Mouse (Mus musculus): Measurements from ENCODE around the gene Dcaf15.

Gene Dcaf15

DNA sequence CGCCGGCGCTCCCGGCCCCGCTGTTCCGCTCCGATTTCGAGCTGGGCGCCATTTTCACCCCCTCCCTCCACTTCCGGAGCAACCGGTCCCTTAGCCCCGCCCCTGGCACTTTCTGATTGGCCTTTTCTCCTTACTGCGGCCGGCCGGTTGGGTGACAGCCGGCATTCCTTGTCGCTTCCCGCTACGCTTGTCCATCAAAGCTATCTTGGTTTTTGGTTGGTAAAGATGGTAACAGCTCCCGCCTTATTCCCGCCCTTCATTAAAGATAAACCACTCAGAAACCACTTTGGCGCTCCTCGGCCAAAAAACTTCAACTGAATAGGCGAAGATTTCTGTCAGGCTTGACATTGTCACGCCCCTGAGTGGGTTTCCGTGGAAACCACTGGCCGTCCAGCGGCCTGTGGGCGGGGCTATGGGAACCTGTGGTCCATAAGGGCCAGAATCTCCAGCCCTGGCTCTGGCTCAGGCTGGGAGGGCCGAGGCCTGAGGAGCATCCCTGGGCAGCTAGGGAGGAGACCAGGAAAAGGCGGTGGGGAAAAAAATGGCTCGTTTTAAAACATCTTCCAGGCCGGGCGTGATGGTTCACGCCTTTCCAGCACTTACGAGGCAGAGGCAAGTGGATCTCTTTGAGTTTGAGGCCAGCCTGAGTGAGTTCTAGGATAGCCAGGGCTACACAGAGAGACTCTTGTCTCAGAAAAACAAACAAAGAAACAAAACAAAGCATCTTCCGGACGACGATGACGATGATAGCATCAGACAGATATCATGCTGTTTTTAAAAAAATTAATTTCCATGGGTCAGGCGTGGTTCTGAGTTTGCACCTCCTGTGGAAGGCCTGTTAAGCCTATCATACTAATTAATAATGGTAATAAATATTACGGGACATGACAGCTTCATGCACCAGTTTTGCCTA is at the start of gene Dcaf15:
TSS of gene Dcaf15 (minus strand) at position 72 of the 913 bp plus-strand sequence.
- DNase-seq (ENCODE audit: low spot score), result peak; percentile 98

DNA sequence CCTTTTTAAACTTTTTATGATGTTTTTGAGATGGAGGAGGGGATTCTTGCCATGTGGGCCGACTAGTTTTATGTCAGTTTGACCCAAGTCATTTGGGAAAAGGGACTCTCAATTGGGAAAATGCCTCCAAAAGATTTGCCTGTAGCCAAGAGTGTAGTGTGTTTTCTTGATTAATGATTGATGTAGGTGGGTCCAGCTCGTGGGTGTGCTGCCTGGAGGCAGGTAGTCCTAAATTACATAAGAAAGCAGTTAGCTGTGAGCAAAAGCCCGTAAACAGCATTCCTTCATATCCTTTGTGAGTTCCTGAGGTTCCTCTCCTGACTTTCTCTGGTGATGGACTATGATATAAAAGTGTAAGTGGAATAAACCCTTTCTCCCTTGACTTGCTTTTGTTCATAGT is 44.6 kb upstream of the Dcaf15 start:
- no peak for DNase-seq (ENCODE audit: low spot score)

DNA sequence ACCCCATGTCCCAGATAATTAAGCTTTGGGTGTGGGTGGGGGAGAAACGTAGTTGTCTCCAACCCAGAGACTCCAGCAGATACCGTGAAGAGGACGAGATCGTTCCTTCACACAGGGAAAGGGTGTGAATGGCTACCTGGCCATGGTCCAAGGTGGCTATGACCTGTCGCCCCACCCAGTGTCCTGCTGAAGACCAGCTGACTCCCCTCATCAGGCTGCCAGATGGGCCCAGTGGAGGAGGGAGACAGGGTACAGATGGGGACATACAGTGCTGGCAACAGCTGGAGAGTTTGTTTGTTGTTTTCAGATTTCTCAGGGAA is 43.9 kb upstream of the Dcaf15 start:
- DNase-seq (ENCODE audit: low spot score), result no peak

DNA sequence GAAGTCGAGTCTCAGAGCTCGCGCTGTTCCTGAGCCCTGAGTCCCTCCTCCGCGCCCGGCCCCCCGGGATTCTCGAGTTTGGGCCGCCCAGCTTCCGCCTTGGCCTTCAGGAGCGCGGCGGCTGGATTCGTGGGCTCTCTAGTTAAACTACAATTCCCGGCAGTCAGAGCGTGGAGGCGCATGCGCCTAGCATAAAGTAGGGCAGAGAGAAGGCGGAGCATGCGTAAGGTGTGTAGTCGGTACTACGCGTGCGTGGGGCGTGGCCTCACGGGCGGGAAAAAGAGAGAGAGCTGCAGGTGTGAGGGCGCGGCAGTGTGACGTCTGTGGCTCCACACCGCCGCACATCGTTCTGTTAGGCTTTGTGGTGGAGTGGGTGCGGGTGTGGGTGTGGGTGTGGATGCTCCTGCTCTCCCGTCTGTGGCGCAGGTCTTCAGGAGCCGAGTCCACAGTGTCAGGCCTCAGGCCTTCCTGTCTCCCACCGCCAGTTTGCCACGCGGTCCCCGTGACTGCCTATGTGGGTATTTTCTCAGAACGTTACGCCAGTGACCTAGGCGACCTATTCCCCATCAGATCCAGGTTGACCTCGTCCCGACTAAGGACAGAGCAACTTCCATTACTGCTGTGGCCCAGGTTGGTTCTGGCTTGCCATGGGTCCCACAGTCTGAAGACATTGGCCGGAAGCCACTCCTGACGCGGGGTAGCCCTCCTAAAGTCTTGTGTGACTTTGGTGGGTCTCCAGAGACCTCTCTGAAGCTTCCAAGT is 43.4 kb upstream of the Dcaf15 start, which contains the start of the genes Cc2d1a and 4930432K21Rik:
TSS of gene Cc2d1a (minus strand) at position 168 of the 762 bp plus-strand sequence.
TSS of gene 4930432K21Rik (plus strand) at position 257 of the 762 bp plus-strand sequence.
- peak; percentile 99 for DNase-seq (ENCODE audit: low spot score)

DNA sequence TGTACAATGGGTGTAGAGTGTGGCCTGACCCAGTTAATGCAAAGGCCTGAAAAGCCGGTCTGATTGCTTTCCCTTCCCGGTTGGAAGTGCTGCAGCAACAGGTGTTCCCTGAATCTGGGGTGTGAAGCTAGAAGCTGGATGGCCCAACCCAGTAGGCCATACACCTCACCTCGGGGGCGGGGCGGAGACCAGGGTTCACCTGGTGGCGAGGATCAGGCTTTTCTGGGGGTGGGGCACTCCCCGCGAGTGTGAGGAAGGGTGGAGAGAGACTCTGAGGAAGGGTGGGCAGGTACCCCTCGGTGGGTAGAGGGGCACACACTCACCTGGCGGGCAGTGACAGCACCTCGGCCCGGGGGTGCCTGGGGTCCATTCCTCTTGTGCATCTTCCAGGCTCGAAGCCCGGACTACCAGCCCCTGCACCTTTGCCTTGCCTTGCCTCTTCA is 42.8 kb upstream of the Dcaf15 start:
- no peak for DNase-seq (ENCODE audit: low spot score)

DNA sequence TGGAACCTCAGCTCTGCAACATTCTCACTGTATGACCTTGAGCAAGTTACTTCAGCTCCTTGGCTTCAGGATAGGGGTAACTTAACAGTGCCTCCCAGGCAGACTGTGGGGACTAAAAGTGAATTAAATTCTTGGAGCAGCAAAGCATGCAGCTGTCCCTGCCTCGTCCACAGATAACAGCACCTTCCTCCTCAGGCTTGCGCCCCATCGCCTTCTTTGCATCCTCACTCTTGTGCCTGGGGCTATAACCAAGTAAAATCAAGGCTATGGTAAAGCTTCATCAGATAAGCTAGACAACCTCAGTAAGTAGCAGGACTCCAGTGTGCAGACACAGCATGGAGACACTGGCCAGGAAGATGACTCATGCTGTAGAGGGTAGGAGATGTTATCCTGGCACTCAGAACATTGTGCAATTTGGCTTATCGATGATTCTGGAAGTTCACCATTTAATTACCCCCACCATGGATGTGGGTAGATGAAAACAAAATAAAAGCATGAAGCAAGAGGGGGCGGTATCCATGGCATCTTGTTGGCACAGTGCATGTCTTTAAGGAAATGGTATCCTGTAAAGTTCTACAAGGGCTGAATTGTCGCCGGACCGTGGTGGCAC is 40.2 kb upstream of the Dcaf15 start:
- DNase-seq (ENCODE audit: low spot score), result no peak

DNA sequence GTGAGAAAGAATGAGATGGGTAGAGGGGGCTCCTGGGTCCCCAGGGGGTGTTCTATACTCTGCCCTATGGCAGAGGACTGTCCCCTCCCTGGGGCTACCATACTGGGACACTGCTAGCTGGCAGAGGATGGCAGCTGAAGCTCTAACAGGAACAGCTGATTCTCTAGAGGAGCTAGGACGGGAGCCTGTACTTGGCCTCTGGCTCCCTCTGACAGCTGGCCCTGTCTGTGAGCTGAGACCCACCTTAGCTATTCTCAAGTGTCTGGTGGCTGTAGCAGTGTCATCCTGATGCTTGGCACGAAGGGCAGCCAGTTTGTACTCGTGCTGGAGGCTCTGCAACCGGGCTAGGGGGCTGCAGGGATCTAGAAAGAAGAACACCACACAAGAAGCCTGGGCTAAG is 36.3 kb upstream of the Dcaf15 start:
- no peak for DNase-seq (ENCODE audit: low spot score)

DNA sequence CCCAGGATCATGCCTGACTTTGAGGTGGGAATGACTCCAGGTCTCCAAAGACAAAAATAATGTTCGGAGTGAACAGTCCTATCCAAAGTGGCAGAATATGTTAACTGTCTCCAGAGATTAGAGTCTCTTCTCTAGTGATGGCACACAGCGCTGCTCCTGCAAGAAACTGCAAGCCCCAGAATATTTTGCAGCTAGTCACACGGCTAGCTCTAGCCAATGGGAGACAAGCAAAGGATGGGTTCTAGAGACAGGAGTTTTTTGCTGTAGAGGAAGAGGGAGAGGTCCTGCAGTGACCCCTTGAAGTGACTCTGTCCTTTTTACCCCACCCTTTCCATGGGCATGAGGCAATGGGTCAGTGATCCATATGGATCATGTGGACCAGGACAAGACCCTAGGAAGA is 33.3 kb upstream of the Dcaf15 start:
- DNase-seq (ENCODE audit: low spot score), result no peak

DNA sequence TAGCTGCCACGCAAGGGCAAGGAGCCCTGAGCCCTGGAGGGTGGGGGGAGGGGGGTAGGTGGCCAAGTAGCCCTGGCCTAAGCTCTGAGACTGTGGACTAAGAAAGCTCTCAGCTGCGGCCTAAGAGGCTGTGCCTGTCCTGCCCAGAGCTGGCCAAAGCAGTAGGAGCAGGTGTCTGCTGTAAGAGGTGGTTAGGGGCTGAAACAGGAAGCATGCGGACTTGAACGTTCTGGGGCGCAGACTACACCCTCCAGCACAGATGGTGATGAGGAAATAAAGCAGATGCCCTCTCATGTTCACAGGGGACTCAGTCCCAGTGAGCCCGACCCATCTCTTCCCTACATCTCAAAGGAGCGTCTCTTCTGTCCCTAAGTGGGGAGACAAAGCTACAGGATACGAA is 27.7 kb upstream of the Dcaf15 start:
- DNase-seq (ENCODE audit: low spot score), result no peak

DNA sequence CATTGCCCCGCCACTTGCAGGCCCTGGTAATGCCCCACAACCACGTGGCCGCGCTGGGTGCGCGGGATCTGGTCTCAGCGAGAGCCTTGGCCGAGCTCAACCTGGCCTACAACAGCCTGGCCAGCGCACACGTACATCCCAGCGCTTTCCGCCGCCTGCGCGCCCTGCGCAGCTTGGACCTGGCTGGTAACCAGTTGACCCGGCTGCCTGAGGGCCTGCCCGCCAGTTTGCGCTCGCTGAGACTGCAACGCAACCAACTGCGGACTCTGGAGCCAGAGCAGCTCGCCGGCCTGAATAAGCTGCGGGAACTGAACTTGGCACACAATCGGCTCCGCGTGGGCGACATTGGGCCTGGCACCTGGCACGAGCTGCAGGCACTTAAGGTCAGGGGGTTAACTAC is 26.2 kb upstream of the Dcaf15 start:
- DNase-seq (ENCODE audit: low spot score), result no peak

DNA sequence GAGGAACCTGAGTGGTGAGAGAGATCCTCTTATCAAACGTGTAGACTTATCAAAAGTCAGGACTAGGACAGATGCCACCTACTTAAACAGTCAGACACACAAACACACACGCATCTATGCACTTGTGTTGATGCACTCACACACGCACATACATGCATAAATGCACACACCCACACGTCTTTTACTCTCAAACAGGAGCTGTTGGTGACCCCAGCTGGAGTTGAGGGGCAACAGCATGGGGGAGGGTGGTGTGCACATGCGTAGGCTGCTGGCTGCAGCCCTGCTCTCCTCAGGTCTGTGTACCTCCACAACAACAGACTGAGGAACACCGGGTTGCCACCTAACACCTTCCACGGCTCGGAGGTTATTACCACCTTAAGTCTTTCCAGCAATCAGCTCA is 23.7 kb upstream of the Dcaf15 start:
- no peak for DNase-seq (ENCODE audit: low spot score)

DNA sequence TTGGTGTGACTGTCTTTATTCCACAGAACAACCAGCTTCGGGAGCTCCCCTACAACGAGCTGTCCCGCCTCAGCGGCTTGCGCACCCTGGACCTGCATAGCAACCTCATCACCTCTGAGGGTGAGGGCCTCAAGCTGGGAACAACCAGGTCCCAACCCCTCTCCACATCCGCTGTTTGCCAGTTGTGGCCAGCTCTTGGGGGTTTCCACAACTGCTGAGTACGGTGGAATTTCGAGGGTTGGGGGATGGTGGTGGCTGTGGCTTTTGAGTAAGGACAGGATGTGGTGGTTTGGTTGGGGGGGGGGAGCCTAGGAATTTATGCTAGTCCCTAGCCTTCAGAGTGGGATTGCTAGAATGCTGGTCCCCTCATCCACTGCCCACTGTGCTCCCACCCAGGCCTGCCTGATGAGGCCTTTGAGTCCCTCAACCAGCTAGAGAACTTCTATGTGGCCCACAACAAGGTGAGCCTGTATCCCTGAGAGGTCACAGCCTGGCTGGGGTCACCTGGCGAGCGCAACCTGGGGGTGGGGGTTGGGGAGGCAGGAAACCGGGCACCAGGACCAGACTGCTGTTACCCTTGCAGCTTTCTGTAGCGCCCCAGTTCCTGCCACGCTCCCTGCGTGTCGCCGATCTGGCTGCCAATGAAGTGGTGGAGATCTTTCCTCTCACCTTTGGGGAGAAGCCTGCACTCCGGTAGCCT is 22.8 kb upstream of the Dcaf15 start:
- DNase-seq (ENCODE audit: low spot score), result no peak

DNA sequence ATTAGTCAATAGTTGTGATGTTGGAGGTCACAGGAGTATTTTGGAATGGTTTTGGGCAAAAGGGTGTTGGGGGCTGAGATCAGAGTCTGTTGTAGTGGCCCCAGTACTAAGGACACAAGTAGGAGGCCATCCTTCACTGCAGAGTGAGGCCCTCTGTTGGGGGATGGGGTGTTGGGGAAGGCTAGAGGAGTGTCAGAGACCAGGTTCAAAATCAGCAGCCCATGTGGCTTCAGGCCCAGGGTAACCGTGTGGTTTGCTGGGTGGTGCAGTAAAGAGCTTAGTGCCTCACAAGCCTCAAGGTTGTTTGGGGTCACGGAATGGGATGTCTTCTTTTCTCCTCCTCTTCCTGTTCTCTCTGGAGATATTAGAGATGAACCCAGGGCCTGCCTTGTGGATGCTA is 22.2 kb upstream of the Dcaf15 start:
- no peak for DNase-seq (ENCODE audit: low spot score)

DNA sequence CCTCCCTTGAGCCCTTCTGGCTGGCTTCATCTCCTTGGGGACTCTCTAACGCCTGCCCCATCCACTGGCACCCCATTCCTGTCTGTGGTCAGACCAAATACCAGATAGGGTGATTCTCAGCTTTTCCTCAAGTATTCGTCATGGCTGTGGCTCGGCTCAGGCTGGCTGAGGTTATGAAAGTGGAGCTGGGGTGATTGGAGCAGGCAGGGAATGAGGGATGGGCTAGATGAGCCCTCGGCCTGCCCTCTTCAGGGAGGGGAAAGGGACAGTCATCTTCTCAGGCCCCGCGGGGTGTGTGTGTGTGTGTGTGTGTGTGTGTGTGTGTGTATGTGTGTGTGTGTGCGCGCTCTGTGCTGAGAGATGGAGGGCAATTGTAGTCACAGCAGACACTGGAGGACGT is 21.1 kb upstream of the Dcaf15 start, which contains the start of gene Podnl1:
TSS of gene Podnl1 (plus strand) at position 334 of the 400 bp plus-strand sequence.
- no peak for DNase-seq (ENCODE audit: low spot score)

DNA sequence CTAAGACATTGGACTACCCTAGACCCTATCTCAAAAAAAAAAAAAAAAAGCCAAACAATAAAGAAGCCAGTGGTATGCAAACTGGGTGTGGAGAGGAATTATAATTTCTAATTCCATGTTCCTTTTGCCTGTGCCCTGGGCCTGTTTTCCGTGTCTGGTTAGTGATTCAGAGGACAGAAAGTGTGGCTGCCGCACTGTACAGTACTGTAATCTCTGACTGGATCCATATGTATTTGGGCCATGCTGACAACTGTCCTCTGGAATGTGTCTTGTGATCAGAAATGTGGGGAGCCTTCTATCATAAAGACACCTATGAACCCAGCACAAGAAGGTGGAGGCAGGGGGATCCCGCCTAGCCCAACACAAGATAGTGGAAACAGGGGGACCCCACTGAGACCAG is 17.6 kb upstream of the Dcaf15 start:
- DNase-seq (ENCODE audit: low spot score), result no peak

DNA sequence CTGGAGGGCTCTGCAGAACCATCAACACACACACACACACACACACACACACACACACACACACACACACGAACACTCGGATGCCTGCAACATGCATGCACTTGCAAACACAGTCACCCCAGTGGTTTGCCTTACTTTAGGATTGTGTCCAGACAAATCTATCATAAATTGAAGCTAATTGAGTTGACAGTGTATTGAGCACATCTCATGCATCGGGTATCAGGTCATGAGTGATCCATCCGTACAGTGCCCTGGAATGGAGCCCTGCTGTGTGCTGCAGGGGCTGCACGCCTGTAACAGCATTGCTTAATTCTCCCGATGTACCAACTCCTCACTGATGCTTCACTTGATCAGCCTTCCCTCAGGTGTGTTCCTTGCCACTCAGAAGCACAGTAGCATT is 11.1 kb upstream of the Dcaf15 start:
- DNase-seq (ENCODE audit: low spot score), result no peak

DNA sequence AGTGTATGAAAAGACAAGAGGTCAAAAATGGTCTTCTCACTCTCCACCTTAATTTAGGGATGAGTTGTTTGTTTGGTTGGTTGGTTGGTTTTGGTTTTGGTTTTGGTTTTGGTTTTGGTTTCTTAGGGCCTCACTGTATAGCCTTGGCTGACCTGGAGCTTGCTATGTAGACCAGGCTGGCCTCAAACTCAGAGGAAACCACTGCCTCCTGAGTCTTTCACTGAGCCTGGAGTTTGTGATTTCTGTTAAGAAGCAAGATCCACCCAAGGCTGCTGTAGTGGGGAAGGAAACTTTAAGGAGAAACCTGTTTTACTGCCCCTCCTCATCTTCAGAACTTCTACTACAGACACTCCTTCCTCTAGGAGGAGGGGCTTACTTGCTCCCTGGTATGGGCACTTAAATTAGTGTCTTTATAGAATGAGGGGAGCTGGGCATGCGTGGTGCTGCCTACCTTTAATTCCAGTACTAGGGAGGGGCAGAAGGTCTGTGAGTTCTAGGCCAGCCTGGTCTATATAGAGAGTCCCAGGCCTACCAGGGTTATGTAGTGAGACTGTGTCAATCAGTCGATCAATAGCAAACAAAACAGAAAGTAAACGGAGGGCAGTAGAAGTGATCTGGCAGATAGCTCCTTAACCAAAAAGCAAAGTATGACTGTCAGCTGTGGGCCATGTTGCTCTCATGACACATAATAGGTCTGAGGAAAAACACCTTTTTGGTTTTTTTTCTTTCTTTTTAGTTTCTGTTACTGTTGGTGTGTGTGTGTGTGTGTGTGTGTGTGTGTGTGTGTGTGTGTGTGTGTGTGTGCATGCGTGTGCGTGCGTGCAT is 1.9 kb upstream of the Dcaf15 start:
- no peak for DNase-seq (ENCODE audit: low spot score)

DNA sequence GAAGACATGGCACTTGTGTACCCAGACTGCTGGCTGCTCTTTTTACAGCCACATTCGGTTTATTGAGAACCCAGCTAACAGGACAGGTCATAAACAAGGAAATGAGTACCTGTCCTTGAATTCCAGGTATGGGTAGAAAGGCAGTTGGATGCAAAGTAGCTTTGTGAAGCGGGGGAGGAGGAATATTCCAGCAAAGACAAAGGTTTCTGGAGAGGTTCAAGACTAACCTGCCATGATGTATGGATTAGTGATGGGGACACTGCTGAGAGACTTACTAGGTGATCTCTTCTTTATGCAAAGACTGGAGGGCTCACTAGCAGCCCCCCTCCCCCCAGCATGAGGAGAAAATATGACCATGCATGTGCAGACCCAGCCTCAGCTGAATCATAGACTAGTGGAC is 1.1 kb upstream of the Dcaf15 start:
- DNase-seq (ENCODE audit: low spot score), result no peak

DNA sequence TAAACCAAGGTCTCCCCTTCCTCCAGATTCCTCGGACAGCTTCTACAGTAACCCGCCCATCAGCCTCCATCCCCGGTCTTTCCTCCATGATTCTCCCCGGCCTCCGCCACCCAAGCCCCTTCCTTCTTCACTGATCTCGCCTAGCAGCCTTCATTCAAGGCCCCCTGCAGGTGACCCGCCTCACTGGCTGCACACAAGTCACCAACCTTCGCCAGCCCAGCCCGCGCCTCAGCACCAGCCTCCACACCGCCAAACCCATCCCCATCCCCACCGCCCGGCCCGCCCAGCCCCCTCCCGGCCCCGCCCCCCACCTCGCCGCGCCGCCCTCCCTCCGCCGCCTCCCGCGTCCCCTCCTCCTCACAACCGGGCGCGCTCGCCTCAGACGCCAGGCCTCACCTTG is 347 bp downstream of the Dcaf15 start:
- DNase-seq (ENCODE audit: low spot score), result peak; percentile 90

DNA sequence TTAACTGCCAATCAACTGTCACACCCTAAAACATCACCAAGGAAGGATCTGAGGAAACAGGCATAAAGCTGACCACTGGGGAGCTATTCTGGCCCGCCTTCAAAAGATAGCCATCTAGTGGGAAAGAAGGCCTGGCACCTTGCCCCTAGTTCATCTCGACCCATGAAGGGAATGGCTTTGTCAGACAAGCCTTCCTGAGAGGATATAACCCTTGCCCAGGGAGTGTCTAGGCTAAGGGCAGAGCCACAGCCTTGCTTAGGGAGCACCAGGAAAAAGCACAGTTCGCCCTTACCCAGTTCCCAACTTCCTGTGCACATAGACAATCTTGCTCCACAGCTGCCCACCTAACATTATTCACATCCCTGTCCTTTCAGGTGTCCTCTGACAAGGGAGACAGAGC is 967 bp downstream of the Dcaf15 start:
- no peak for DNase-seq (ENCODE audit: low spot score)

Data from embryo, embryonic 10 days (tissue).